Mouse (Mus musculus): ENCODE data around the gene Hmbs.
"Not testable (repeated sequence)": the region's sequence is repeated elsewhere in the genome, so short reads cannot be mapped to it uniquely, and the experiment has no call there.

Hmbs gene

GRCm38 (mm10) chr9:44320799-44321133 lies 23.3 kb downstream of the Hmbs start:
- DNase-seq, result no peak

DNA sequence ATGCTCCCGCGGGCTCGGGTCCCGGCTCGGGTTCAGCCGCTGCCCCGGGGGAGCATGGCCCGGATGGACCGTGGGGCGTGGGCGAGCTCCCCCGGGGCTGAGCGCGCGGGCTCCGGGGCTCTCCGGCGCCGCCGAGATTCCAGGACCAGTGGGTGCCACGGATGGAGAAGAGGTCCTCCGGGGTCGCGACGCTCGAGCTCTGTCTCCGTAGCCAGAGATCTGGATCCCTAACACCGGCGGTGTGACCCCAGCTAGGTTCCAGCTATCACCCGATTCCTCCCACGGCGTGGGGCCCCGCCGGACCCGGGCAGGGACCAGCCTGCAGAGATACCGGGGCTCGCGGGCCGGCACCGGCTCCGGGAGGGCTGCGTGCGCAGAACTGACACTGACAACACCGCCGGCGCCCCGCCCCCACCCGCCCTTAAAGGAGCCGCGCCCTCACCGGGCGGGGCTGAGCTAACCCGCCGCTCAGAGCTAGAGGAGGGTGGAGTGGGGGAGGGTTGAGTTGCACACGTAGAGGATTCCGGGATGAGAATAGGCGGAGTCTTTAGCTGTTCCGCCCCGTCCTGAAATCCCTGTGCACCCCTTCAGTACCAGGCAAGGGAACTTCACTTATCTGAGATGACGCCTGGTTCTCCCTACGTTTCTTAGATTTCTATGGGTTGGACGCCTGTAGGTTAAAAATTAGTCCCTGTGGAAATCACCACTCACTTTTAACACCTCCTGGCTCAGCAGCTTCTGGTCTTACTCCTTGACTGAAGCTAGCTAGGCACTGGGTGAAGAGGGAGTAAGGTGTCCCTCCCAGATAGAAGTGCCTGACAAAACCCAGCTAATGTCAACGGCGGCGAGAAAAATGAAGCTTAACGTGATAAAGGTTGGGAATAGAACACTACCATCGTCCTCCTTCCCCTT lies 23.9 kb downstream of the Hmbs start, which contains the start of gene C2cd2l:
Gene C2cd2l, minus strand, starts transcription at position 399 of the 912 bp plus-strand sequence.
- DNase-seq, result peak; percentile 96 to 97

DNA sequence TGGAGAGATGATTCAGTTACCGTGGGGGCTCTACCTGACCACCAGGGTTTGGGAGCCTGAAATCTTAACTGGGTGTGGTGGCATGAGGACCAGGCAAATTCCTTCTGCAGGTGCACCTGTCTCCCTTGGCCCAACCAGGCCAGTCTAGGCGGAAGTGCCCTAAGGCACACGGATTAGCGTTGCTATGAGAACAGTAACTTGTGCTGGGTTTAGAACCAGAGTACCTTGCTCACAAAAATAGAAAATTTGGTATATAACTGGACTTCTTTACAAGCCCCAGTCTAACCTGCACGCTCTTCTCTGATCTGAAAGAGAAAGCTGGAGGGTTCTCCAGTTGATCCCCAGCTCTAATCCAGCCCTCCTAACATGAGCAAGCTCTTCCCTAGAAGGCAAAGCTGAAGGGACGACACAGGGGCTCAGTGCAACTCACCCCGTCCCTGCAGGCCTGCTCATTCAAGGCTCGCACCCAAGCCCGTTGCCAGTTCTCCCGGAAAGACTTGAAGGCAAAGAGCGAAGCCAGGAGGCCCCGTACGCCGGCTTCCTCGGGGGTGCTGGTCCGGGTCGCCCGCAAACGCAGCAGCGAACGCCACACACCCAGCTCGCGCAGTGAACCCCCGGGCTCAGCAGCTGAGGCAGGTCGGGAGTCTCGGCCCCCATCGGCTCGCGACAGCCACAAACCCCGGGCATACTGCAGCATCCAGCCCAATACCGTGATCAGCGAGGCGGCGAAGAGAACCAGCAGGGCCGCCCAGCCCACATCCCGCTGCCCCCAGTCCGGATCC lies 24.7 kb downstream of the Hmbs start:
- DNase-seq, result peak in 1 of 2 experiments; percentile 52

GRCm38 (mm10) chr9:44318826-44319095 lies 25.3 kb downstream of the Hmbs start:
- peak; percentile 70 to 74 for DNase-seq

- DNase-seq, result peak; percentile 79 to 83
Observed at GRCm38 (mm10) chr9:44318076-44318825, 25.8 kb downstream of the Hmbs start.

DNA sequence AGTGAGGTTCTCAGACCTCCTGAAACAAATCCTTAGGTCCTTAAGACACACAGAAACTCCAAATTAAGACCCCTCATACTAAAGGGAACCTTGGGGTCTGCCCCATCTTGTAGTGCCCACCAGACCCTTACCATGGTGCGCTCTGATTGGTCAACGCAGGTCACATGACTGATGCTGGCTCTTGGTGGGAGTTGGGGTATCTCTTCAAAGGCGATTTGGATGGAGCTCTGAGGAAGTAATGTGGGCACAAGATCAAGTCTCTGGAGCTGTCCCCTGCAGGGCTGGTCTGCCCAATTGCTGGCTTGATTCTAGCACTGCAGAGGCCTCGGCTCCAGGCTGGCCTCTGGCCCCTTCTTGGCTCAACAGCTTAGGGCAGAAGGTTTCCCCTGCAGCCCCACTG lies 26.6 kb downstream of the Hmbs start:
- peak in 1 of 2 experiments; percentile 36 for DNase-seq

- no peak for DNase-seq
Observed at GRCm38 (mm10) chr9:44314910-44315309, 29.1 kb downstream of the Hmbs start.

GRCm38 (mm10) chr9:44314257-44314547 lies 29.8 kb downstream of the Hmbs start:
- DNase-seq, result no peak

GRCm38 (mm10) chr9:44313476-44314256 lies 30.4 kb downstream of the Hmbs start:
- DNase-seq, result no peak

- DNase-seq, result peak; percentile 63 to 74
Observed at GRCm38 (mm10) chr9:44311136-44312134, 32.6 kb downstream of the Hmbs start.

- DNase-seq, result no peak
Observed at GRCm38 (mm10) chr9:44310750-44311135, 33.3 kb downstream of the Hmbs start.

GRCm38 (mm10) chr9:44309756-44310155 lies 34.3 kb downstream of the Hmbs start:
- peak in 1 of 2 experiments; percentile 58 for DNase-seq

DNA sequence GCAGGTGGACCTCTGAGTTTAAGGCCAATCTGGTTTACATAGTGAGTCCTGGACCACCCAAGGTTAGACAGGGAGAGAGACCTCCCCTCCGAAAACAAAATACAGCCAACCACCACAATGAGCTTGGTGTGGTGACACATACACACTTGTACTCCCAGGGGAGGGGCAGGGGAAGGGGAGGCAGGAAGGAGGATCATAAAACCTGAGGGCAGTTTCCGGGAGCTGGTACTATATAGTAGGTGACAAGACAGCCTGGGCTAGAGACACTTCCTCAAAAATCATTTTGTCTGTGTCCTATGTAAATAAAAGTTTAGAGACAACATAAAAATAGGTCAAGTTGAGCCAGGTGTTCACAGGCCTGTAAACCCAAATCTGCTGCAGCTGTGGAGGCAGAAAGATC lies 36.8 kb downstream of the Hmbs start:
- DNase-seq, result no peak

- no peak for DNase-seq
Observed at GRCm38 (mm10) chr9:44306532-44306931, 37.5 kb downstream of the Hmbs start.

GRCm38 (mm10) chr9:44305466-44306079 lies 38.5 kb downstream of the Hmbs start, which contains the start of gene Hinfp:
Hinfp (minus strand) TSS chr9:44305671.
- peak; percentile 98 to 99 for DNase-seq

- DNase-seq, result not testable (repeated sequence)
Observed at GRCm38 (mm10) chr9:44300001-44300400, 44.0 kb downstream of the Hmbs start.

DNA sequence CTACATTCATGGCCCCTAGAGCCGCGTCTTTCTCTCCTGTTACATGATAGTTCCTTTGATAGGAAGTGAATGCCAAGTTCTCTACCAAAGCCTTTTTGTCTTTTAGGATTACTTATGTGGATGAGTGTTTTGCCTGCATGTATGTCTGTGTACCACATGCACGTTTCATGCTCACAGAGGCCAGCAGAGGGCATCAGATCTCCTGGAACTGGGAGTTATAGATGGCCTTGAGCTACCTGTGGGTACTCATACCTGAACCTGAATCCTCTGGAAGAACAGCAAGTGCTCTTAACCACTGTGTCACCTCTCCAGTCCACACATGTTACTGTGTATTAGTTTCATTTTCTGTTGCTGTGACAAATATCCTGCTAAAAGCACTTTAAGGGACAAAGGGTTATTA lies 51.5 kb downstream of the Hmbs start:
- DNase-seq, result peak; percentile 65 to 86

DNA sequence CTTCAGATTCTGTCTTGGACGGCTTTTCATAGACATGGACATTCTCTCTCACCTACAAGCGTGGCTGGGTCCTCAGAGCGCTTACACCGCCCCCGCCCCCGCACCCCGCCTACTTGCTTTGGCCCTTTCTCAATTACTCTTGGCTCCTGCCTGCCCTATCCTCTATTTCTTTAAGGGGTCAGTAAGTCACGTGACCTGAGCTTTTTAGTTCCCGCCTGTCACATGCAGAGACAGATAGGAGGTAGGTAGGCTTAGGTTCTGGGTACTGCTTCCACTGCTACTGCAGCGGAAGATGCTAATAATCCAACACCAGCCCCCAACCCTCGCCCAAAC lies 55.1 kb downstream of the Hmbs start:
- no peak for DNase-seq

DNA sequence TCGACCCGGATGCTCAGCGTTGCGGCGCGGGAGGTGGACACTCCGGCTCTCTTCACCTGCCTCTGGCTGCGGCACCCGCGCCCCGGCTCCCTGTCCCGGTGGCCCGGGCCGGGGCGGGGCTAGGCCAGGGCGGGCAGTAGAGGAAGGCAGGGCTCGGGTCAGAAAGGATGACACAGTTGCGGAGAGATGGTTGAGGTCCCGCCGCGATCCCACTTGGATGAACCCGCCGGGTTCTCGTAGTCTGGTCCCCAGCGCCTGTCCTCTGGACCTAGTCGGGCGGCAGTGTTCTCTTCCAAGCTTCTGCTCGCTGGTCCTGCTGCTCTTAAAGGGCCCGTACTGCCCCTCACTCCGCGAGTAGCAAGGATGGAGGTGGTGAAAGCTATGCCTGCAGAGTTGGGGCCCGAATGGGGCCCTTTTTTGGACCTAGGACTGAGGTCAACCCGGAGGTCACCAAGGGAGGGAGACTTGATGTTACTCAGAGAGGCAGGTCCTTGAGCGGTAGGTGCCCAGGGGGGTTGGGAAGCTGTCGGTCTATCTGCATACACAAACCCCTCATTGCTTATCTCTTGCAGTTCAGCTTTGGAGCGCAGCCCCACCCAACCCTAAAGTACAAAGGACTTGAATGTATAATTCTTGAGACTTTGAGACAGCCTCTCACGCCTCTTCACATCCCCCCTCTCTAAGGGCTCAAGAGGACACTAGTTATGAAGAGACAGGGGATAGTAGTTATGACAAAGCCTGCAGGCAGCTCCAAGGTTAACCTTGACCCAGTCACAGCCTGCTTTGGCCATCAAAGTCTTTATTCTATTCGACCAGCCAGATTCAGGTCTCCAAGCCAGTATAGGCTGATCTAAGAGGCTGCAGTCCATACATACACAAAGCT lies 55.7 kb downstream of the Hmbs start, which contains the start of gene Abcg4:
Gene Abcg4, minus strand, starts transcription at position 540 of the 883 bp plus-strand sequence.
- peak in 1 of 2 experiments; percentile 49 for DNase-seq
